Mouse (Mus musculus) A20 (cell line): Measurements from ENCODE around the gene Ar.

Source experiments
- DNase-seq: peaks from one replicate; pipeline ENCODE4 v3.0.0-alpha.2; 2011; ENCODE audit warnings: low read depth, low spot score

The Ar gene

GRCm38 (mm10) chrX:98148531-98149342, at the start of gene Ar:
Ar (plus strand) TSS chrX:98148769.
- DNase-seq, result no peak

- no peak for DNase-seq
Observed at GRCm38 (mm10) chrX:98149724-98150392, 1.3 kb downstream of the Ar start.

DNA sequence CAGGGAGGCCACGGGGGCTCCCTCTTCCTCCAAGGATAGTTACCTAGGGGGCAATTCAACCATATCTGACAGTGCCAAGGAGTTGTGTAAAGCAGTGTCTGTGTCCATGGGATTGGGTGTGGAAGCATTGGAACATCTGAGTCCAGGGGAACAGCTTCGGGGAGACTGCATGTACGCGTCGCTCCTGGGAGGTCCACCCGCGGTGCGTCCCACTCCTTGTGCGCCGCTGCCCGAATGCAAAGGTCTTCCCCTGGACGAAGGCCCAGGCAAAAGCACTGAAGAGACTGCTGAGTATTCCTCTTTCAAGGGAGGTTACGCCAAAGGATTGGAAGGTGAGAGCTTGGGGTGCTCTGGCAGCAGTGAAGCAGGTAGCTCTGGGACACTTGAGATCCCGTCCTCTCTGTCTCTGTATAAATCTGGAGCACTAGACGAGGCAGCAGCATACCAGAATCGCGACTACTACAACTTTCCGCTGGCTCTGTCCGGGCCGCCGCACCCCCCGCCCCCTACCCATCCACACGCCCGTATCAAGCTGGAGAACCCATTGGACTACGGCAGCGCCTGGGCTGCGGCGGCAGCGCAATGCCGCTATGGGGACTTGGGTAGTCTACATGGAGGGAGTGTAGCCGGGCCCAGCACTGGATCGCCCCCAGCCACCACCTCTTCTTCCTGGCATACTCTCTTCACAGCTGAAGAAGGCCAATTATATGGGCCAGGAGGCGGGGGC, 2.0 kb downstream of the Ar start:
- DNase-seq, result no peak

GRCm38 (mm10) chrX:98189759-98190158, 41.2 kb downstream of the Ar start:
- DNase-seq, result no peak

- DNase-seq, result no peak
Observed at GRCm38 (mm10) chrX:98205766-98206165, 57.2 kb downstream of the Ar start.

- DNase-seq, result no peak
Observed at GRCm38 (mm10) chrX:98207166-98207565, 58.6 kb downstream of the Ar start.

DNA sequence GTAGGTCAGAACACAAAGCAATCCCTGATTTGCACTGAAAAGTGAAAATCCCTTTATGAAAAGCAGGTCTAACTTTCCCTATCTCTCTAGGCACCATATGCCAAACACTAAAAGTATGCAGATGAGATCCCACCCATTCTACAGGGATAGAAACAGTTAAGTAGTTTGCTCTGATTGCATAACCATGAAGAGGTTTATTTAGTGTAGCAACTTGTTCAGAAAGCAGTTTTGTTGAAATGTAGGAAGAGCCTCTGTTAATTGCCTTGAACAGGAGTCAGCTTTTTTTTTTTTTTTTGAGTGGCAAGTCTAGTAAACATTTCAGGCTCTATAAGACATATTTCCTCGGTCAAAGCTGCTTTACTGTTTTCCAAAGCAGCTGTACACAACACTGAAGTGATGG, 67.5 kb downstream of the Ar start:
- DNase-seq, result no peak

- DNase-seq, result no peak
Observed at GRCm38 (mm10) chrX:98239011-98239410, 90.4 kb downstream of the Ar start.

- DNase-seq, result no peak
Observed at GRCm38 (mm10) chrX:98245108-98245507, 96.5 kb downstream of the Ar start.

- DNase-seq, result no peak
Observed at GRCm38 (mm10) chrX:98248363-98248762, 99.8 kb downstream of the Ar start.

GRCm38 (mm10) chrX:98259620-98260019, 111.1 kb downstream of the Ar start:
- peak; percentile 9 for DNase-seq

DNA sequence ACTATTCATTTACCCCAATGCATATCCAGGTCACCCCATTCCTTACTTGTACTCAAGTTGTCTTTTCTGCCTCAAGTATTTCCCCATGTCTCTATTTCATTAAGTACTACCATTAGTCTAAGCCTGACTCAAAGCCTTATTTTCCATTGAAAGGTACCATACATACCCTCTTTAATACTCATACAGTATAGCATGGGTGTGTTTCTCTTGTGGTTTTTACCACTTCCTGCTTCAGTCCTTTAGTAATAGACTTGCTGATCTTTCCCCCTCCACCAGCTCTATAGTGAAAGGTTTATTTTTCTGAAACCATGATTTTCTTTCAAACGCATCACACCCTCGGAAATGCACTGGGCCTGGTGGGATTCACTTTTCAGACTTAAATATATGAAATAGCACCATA, 117.2 kb downstream of the Ar start:
- DNase-seq, result no peak

DNA sequence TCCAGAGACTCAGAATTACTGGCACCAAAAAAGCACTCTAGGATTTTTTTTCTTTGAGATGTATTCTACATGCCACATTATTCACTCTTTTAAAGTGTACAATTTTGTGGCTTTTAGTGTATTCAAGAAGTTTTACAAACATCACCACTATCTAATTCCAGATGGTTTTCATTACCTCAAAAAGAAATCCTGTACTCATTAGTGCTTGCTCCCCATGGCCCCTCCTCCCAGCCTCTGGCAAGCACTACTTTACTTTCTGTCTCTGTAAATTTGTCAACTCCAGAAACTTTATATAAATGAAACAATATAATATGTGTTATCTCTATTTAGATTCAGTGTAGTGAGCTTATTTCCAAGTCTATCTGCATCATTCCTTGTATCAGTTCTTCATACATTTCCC, 122.8 kb downstream of the Ar start:
- DNase-seq, result no peak

DNA sequence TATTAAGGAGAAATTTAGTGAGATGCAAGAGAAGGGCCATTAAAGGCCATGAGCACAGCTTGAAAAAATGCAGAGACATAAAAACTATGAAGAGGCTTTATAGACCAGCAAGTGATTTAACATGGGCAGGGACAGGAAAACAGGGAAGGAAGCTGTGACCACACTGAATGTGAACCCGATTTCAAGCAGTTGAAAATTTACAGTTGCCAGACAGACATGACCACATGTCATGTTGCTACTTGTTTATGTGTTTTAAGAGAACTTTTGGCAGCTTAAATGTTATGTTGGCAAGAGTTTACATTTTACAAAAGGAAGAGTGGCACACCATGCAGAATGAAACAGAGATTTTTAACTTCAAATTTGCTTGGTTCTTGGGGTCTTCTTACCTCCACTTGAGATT, 143.2 kb downstream of the Ar start:
- DNase-seq, result no peak

DNA sequence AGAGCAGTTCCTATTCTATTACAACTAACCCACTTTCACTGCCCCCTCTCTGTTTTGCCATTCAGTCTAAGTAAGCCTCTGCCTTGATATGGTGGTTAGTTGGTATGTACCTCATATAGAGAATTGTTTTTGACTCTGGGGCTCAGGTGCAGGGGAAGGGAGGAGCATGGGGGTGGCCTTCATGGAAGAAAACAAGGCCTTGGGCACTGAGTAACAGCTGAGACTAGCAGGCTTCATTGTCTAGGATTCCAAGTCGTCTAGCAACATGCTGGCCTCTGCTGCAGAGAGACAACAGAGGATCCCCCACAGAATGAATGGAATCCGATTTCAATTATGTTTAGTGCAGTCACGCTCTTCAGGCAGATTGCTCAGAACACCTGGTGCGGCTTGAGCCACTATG, 152.1 kb downstream of the Ar start:
- no peak for DNase-seq

GRCm38 (mm10) chrX:98301924-98302323, 153.4 kb downstream of the Ar start:
- DNase-seq, result no peak

DNA sequence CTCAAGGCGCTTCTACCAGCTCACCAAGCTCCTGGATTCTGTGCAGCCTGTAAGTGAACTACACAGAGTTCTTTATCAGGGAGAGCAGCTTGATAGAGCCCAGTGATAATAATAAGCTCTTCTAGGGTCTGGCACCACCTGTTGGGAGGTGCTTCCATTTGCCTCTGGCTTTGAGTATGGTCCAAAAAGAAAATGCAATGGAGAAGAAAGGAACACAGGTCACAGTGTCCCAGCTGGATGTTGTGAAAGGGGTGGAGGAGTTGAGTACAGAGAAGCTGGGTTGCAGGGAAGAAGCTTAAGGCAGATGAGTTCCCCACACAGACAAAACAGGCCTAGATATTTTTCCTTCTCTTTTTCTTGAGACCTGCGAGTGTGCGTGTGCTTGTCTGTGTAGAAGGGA, 167.4 kb downstream of the Ar start:
- no peak for DNase-seq

- no peak for DNase-seq
Observed at GRCm38 (mm10) chrX:98317483-98317882, 168.9 kb downstream of the Ar start.

DNA sequence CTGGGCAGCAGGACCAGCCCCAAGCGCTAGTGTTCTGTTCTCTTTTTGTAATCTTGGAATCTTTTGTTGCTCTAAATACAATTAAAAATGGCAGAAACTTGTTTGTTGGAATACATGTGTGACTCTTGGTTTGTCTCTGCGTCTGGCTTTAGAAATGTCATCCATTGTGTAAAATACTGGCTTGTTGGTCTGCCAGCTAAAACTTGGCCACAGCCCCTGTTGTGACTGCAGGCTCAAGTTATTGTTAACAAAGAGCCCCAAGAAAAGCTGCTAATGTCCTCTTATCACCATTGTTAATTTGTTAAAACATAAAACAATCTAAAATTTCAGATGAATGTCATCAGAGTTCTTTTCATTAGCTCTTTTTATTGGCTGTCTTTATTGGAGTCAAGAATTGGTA, 174.5 kb downstream of the Ar start:
- DNase-seq, result no peak

GRCm38 (mm10) chrX:98347481-98347880, 198.9 kb downstream of the Ar start:
- no peak for DNase-seq

GRCm38 (mm10) chrX:98348036-98348435, 199.5 kb downstream of the Ar start:
- no peak for DNase-seq
